Mouse (Mus musculus) stomach, postnatal 0 days (tissue): Measurements from ENCODE around the gene Pfdn2. TPM values are rescaled to one million over a fixed set of nuclear protein-coding genes. Genes with fewer than 3 reads are reported as not detected.
"Not testable (repeated sequence)": the region's sequence is repeated elsewhere in the genome, so short reads cannot be mapped to it uniquely, and the experiment has no call there.

ENCODE experiments used
- ATAC-seq: fragments of 200-750 bp; cut with Nextera tagmentation; 2 replicates; pipeline ENCODE4 v1.8.0; 2017; ENCODE audit not compliant: low FRiP score, low TSS enrichment
- DNase-seq: peaks from one replicate; pipeline ENCODE4 v3.0.0-alpha.2; 2016; ENCODE audit warnings: low spot score
- H3K27ac ChIP-seq: fragments of 300-500 bp; sonication (generic); replicated peaks from 2 replicates; pipeline ENCODE4 v1.5.1; 2014; ENCODE audit warnings: mild to moderate bottlenecking, control low read depth
- H3K27me3 ChIP-seq: fragments of 300-500 bp; sonication (generic); 2 replicates; pipeline ENCODE4 v1.6.1; 2014; ENCODE audit warnings: low read length; ENCODE audit not compliant: control insufficient read depth, insufficient read depth
- H3K36me3 ChIP-seq: fragments of 300-500 bp; sonication (generic); 2 replicates; pipeline ENCODE4 v1.6.1; 2014; ENCODE audit warnings: low read length, mixed read lengths; ENCODE audit not compliant: control insufficient read depth, insufficient read depth
- H3K4me1 ChIP-seq: fragments of 300-500 bp; sonication (generic); replicated peaks from 2 replicates; pipeline ENCODE4 v1.6.1; 2014; ENCODE audit warnings: antibody characterized with exemption; ENCODE audit not compliant: control insufficient read depth, insufficient read depth
- H3K4me2 ChIP-seq: fragments of 300-500 bp; sonication (generic); replicated peaks from 2 replicates; pipeline ENCODE4 v1.6.1; 2014; ENCODE audit warnings: low read depth, mild to moderate bottlenecking, control low read depth, moderate library complexity
- H3K4me3 ChIP-seq: fragments of 300-500 bp; sonication (generic); 2 replicates; pipeline ENCODE4 v1.5.1; 2014; ENCODE audit warnings: low read depth, low read length, control low read depth
- H3K9ac ChIP-seq: fragments of 300-500 bp; sonication (generic); 2 replicates; pipeline ENCODE4 v1.6.1; 2014; ENCODE audit warnings: mild to moderate bottlenecking, low read length, control low read depth, mixed read lengths
- H3K9me3 ChIP-seq: fragments of 300-500 bp; sonication (generic); 2 replicates; pipeline ENCODE4 v1.6.1; 2016; ENCODE audit warnings: low read length; ENCODE audit not compliant: control insufficient read depth
- CTCF ChIP-seq: IDR thresholded peaks from 2 replicates; pipeline ENCODE4 v1.5.1; 2016; ENCODE audit warnings: antibody characterized with exemption, low read depth, mild to moderate bottlenecking, moderate library complexity
- EP300 ChIP-seq: optimal IDR thresholded peaks from 2 replicates; pipeline ENCODE3; 2016; ENCODE audit warnings: antibody characterized with exemption
- WGBS: fragments of 180-500 bp; shearing (Covaris S2); extraction: QIAGEN DNeasy Blood & Tissue Kit; methylation state at CpG from one replicate; pipeline ENCODE4 v1.1.7; 2014; 5-methylcytosine and 5-hydroxymethylcytosine counted together
- polyA plus RNA-seq: library from polyadenylated mRNA; unstranded; fragments of >200 nt; fragmentation: Nextera tagmentation; extraction: Ambion mirVana; gene quantifications from 2 replicates; pipeline ENCODE4 v1.2.1, GENCODE M21; 2015

Pfdn2 gene
- polyA plus RNA-seq = 68.8 and 71.1 TPM in 2 replicates

DNA sequence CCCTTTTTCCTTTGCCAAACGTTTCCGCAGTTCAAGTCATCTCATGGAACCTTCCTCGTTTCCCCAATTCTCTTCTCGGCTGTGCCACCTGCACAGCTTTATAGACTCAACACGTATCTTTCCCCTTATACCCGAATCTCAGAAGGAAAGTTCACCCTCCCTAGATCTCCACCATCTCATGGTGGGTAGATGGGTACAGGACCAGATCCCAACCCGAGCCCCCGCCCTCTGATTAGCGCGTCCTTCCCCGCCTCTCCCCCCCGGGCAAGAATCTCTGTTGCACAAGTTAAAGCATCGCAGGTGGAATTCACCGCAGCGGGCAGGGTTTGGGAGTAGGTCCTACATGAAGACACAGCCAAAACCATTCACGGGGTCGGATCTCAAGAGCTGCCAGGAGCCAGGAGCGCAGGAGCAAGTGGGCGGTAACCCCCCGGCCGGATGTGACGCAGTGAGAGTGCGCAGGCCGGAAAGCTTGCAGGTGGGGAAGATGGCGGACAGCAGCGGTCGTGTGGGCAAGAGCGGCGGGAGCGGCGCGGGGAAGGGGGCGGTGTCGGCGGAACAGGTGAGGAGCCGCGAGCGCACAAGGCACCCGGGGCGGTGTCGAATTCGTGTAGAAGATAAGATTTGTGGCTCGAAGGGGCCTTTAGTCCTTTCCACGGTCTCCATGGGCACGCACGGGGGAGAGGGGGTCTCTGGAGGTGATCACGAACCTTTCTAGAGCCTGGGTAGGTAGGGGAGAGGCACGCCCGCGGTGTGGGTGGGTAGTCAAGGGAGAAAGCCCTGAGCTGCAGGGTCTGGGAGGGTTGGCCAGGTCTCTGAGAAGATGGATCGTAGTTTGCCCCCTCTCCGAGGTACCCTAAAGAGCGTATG, at the start of gene Pfdn2, which contains the start of gene Nit1:
Gene Pfdn2 (plus strand): TSS at position 446 of the 870 bp plus-strand sequence.
Gene Nit1 (minus strand): TSS at position 422 of the 870 bp plus-strand sequence.
- Histone ChIP-seq H3K9me3 (no peaks in the 10 kb centered on the region), H3K27me3 (no peaks in the 10 kb centered on the region), H3K36me3 (peaks cover 11% of the 10 kb centered on the region), H3K27ac (peak within 1 kb of the TSS; percentile 77), H3K4me1 (no peaks in the 10 kb centered on the region), H3K4me2 (peak within 1 kb of the TSS; percentile 83), H3K9ac (peak within 1 kb of the TSS; percentile 75), H3K4me3 (peak within 1 kb of the TSS; percentile 94)
- peak; percentile 88 for ATAC-seq
- TF ChIP-seq CTCF = no peak
- TF ChIP-seq EP300 = no peak
- peak; percentile 95 for DNase-seq
- WGBS = 1% methylated on average over 53 of the region's 53 CpGs

DNA sequence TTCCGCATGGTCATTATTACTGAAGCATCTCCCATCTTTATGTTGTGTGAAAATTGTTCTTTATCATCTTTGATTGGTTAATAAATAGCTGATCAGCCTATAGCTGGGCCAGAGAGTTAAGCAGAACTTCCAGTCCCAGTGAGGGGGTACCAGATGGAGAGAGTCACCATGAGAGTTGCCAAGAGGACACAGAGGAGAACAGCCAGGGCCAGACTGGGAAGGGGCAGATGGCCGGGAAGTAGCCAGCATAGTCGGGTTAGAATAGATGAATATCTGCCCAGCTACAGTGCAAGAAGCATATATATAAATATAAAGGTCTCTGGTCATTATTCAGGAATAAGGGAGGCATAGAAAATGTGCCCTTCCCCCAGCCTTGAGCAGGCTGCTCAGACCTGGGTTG, 47.2 kb upstream of the Pfdn2 start:
- no peaks in the 10 kb centered on the region for H3K36me3 ChIP-seq
- H3K4me3 ChIP-seq = no peak overlapping the region
- DNase-seq = no peak
- H3K27me3 ChIP-seq = no peaks in the 10 kb centered on the region
- no peaks in the 10 kb centered on the region for H3K9me3 ChIP-seq
- WGBS = 63% methylated on average over 3 of the region's 3 CpGs
- H3K9ac ChIP-seq = no peak overlapping the region
- TF ChIP-seq CTCF (no peak), EP300 (no peak)
- H3K4me1 ChIP-seq = peaks cover 2% of the 10 kb centered on the region; the same call in 1 of the 2 replicates
- ATAC-seq = no peak
- H3K4me2 ChIP-seq = no peak overlapping the region
- no peak overlapping the region for H3K27ac ChIP-seq

DNA sequence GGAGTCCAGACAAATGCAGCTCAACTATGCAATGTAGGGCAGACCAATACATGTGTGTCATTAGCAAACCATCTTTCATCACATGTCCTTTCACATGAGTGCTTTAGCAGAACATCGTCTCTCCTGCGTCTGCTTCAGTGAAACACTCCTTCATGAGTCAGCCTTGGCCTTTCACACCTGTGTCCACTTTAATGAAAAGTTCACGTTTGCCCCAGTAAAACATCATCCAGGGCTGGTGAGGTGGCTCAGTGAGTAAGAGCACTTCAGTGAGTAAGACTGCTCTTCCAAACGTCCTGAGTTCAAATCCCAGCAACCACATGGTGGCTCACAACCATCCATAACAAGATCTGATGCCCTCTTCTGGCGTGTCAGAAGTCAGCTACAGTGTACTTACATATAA, 39.3 kb upstream of the Pfdn2 start:
- not testable (repeated sequence) for H3K36me3 ChIP-seq, H3K27me3 ChIP-seq, ATAC-seq, H3K4me1 ChIP-seq, H3K9ac ChIP-seq, H3K4me2 ChIP-seq, DNase-seq, H3K27ac ChIP-seq, H3K9me3 ChIP-seq, H3K4me3 ChIP-seq
- 61% methylated on average over 5 of the region's 5 CpGs for WGBS

DNA sequence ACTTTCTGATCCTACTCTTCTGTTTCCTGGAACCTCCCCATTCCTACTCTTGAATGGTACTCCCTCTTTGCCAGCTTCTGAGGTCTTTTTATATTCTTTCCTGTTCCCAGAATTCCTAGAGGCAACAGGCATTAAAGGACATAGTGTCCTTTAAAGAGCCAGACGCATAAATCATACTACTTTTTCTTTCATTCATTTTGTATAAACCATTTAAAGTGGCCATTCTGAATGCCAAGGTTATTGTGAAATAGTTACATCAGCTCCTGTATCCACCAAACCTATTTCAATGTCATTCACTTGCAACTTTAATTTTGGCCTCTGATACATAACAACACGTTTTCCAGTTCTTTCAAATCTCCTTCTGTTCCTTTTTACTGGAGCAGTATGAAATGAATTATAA, 36.1 kb upstream of the Pfdn2 start:
- ATAC-seq = no peak
- TF ChIP-seq CTCF = no peak
- no peak for TF ChIP-seq EP300
- H3K4me2 ChIP-seq = no peak overlapping the region
- H3K9me3 ChIP-seq = no peaks in the 10 kb centered on the region
- no peak for DNase-seq
- H3K27me3 ChIP-seq = no peaks in the 10 kb centered on the region
- no peaks in the 10 kb centered on the region for H3K36me3 ChIP-seq
- no peaks in the 10 kb centered on the region for H3K4me1 ChIP-seq
- no peak overlapping the region for H3K27ac ChIP-seq
- H3K9ac ChIP-seq = no peak overlapping the region
- 62% methylated on average over 2 of the region's 2 CpGs for WGBS
- H3K4me3 ChIP-seq = no peak overlapping the region

DNA sequence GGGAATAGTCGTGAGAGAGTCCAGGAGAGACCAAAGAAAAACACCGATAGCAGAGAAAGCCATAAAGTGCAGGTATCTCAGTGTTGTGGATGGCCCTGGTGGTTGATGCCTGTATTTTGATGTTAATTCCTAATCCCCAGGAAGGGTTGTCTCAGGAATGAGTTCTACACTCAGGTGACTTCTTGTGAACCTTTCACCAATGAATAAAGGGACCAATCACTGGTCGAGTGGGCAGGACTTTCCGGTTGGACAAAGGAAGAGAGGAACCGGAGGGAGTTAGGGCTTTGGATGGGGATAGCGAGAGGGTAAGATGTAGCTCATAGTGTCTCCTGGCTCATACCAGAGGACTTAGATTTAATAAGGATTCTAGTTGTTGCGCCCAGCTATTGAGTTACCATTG, 25.7 kb upstream of the Pfdn2 start:
- H3K4me3 ChIP-seq = no peak overlapping the region
- H3K4me1 ChIP-seq = no peaks in the 10 kb centered on the region
- H3K9ac ChIP-seq = no peak overlapping the region
- 0 out of 2 replicates have a peak overlapping the region, but pooled peaks have one; percentile 14 for H3K4me2 ChIP-seq
- 24% methylated on average over 7 of the region's 7 CpGs for WGBS
- no peak overlapping the region for H3K27ac ChIP-seq
- H3K27me3 ChIP-seq = no peaks in the 10 kb centered on the region
- TF ChIP-seq EP300 (no peak), CTCF (no peak)
- DNase-seq (peak; percentile 15), ATAC-seq (peak; percentile 44; the same call in 1 of the 2 replicates)
- no peaks in the 10 kb centered on the region for H3K9me3 ChIP-seq
- no peaks in the 10 kb centered on the region for H3K36me3 ChIP-seq

DNA sequence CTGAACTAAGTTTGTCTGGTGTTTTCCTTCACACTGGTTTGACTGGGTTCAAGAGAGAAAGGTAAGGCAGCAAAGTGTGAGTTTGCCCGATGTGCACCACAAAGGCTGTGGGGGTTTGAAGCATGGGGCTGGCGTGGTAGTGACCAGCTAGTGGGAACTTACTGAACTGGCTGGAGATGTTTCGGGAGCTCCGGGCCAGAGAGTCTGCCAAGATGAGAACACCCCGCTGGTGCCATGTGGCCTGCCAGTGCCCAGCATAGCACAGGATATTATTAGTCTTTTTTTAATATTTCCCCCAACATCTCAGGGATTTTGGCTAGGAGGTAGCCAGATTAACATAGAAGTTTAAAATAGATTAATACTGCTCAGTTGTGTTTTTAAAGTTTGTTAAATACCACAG, 25.3 kb upstream of the Pfdn2 start:
- no peak for DNase-seq
- Histone ChIP-seq H3K4me1 (no peaks in the 10 kb centered on the region), H3K36me3 (no peaks in the 10 kb centered on the region), H3K4me2 (0 out of 2 replicates have a peak overlapping the region, but pooled peaks have one; percentile 14), H3K9ac (no peak overlapping the region), H3K27ac (no peak overlapping the region), H3K4me3 (no peak overlapping the region), H3K9me3 (no peaks in the 10 kb centered on the region), H3K27me3 (no peaks in the 10 kb centered on the region)
- 23% methylated on average over 5 of the region's 5 CpGs for WGBS
- TF ChIP-seq CTCF (no peak), EP300 (no peak)
- no peak for ATAC-seq
